Mouse (Mus musculus): Measurements from ENCODE around the gene Alg9. TPM values are rescaled to one million over a fixed set of nuclear protein-coding genes. Genes with fewer than 3 reads are reported as not detected.

The Alg9 gene
- polyA plus RNA-seq, 1 experiment from 2014 or later: 14.3 TPM

DNA sequence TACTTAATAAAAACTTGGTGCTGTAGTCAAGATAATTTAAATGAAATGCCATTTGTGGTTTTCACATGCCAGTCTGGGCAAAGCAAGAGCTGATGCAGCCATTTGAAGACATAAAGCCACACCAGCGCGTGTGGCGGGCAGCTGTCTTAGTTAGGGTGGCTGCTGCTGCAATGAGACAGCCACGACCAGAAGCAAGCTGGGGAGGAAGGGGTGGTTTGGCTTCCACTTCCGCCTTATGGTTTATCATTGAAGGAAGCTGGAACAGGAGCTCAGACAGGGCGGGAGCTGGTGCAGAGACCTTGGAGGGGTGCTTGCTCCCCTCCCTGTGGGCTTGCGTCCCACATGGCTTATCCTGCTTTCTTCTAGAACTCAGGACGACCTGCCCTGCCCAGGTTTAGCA is 91.0 kb downstream of the Alg9 start:
- Histone ChIP-seq H3K36me3 (replicated peaks) (peaks cover 98% of the 10 kb centered on the region), H3K4me2 (no peak overlapping the region), H3K4me3 (replicated peaks) (no peak overlapping the region), H3K9ac (no peak overlapping the region), H3K4me1 (replicated peaks) (peaks cover under 1% of the 10 kb centered on the region), H3K9me3 (replicated peaks) (no peaks in the 10 kb centered on the region), H3K27ac (replicated peaks) (no peak overlapping the region), H3K27me3 (no peaks in the 10 kb centered on the region)
- 59% methylated on average over 8 of the region's 8 CpGs for WGBS (ENCODE audit: insufficient replicate concordance)
- ATAC-seq (ENCODE audit: insufficient read depth): no peak; the same call in 1 of the 2 replicates

DNA sequence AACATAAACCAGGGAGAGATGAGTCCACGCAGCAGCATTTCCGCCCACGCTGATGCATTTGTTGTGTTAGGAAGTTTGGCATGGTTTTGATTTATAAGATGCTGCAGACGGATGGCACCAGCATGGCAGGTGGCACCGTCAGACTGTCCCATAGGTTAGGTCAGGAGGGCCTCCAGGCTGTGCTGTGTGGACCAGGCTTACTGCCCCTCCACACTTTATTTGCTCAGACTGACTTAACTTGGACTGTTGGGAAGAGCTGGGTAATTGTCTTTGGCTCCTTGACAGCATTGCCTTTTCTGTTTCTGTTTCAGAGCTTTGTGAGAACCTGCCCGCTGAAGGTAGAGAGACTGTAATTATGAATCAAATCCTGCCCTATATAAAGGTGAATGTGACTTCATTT is 92.2 kb downstream of the Alg9 start:
- Histone ChIP-seq H3K4me1 (replicated peaks) (no peaks in the 10 kb centered on the region; the same call in 1 of the 2 replicates), H3K27ac (replicated peaks) (no peak overlapping the region), H3K4me2 (no peak overlapping the region), H3K27me3 (no peaks in the 10 kb centered on the region), H3K9me3 (replicated peaks) (no peaks in the 10 kb centered on the region), H3K4me3 (replicated peaks) (no peak overlapping the region), H3K36me3 (replicated peaks) (peaks cover 91% of the 10 kb centered on the region), H3K9ac (no peak overlapping the region)
- ATAC-seq (ENCODE audit: insufficient read depth): no peak
- whole genome bisulfite sequencing (ENCODE audit: insufficient replicate concordance): 94% methylated on average over 6 of the region's 6 CpGs

DNA sequence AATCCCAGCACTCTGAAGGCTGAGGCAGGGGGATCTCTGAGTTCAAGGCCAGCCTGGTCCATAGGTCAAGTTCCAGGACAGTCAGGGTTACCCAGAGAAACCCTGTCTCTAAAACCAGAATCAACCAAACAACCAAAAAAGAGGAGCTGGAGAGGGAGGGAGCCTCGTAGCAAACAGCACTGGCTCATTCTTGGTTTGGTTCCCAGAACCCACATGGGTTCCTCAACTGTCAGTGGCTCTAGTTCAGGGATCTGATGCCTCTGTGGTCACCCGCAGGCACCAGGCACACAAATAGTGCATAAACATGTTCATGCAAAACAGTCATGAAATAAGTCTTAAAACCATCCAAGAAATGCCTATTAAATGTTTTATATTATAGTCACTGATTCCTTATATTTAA is 93.4 kb downstream of the Alg9 start:
- H3K36me3 ChIP-seq (replicated peaks): peaks cover 91% of the 10 kb centered on the region
- H3K27ac ChIP-seq (replicated peaks): no peak overlapping the region
- no peak overlapping the region for H3K4me3 ChIP-seq (replicated peaks)
- no peaks in the 10 kb centered on the region for H3K9me3 ChIP-seq (replicated peaks)
- H3K27me3 ChIP-seq: no peaks in the 10 kb centered on the region
- no peak overlapping the region for H3K4me2 ChIP-seq
- ATAC-seq (ENCODE audit: insufficient read depth): no peak
- no peak overlapping the region for H3K9ac ChIP-seq
- WGBS (ENCODE audit: insufficient replicate concordance): 83% methylated on average over 2 of the region's 2 CpGs
- H3K4me1 ChIP-seq (replicated peaks): no peaks in the 10 kb centered on the region; the same call in 1 of the 2 replicates

DNA sequence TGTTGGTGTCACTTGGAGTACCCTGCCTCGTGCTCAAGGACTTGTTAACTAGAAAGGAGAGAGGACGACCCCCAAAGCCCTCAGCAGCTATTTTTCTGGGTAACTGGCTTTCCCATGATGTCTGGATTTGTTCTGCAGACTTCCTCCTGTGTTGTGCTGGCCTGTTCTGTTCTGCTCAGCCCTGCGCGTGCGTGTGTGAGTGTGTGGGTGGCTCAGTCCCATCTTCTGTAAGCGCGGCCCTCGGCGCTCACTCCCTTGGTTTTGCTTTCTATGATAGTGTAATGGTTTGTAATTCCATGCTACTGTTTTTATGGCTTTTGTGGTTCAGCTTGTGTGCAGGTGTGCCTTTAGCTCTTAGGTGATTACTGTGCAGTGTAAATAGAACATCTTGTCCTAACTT is 98.4 kb downstream of the Alg9 start:
- no peaks in the 10 kb centered on the region for H3K27me3 ChIP-seq
- no peak overlapping the region for H3K9ac ChIP-seq
- H3K27ac ChIP-seq (replicated peaks): no peak overlapping the region
- WGBS (ENCODE audit: insufficient replicate concordance): 91% methylated on average over 9 of the region's 9 CpGs
- H3K4me2 ChIP-seq: no peak overlapping the region
- ATAC-seq (ENCODE audit: insufficient read depth): no peak
- H3K4me1 ChIP-seq (replicated peaks): no peaks in the 10 kb centered on the region
- no peaks in the 10 kb centered on the region for H3K9me3 ChIP-seq (replicated peaks)
- peaks cover 91% of the 10 kb centered on the region for H3K36me3 ChIP-seq (replicated peaks)
- H3K4me3 ChIP-seq (replicated peaks): no peak overlapping the region

DNA sequence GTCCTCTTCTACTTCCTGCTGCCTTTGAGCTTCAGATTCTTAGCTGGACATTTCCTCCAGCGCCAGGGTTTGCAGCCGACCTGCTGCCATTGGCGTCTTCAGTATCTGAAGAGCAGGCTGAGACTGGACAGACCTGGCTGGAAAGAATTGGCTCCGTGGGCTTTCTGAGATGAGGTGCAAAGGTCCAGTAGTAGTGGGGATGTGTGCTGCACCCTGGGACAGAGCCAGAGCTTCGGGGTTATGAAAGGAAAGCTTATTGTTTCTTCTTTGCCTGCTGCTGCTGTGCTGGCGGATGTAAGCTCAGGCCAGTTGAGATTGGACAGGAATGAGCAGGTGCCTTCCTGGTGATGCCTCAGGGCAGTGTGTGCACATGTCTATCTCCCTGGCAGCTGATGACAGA is 99.2 kb downstream of the Alg9 start:
- peaks cover 91% of the 10 kb centered on the region for H3K36me3 ChIP-seq (replicated peaks)
- H3K27me3 ChIP-seq: no peaks in the 10 kb centered on the region
- no peak overlapping the region for H3K4me2 ChIP-seq

DNA sequence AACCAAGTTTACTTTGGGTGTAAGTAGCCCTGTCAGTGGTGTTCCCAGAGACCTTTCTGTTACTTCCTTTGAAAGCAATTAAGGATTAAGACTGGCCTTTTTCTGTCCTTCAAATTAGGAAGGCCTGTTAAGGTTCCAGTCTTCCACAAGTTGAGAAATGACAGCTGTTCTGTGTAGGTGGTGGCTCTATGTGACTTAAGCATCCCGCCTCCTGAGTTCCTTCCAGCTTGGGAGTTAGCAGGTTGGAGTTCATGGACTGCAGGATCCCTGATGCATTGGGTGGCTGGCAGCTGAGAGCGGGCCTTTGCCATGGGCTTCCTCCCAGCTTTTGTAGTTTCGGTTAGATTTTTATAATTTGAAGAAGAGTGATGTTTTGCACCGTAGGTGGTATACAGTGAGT is 100.7 kb downstream of the Alg9 start:
- ATAC-seq (ENCODE audit: insufficient read depth): no peak
- Histone ChIP-seq H3K9me3 (replicated peaks) (no peaks in the 10 kb centered on the region), H3K4me2 (no peak overlapping the region), H3K4me1 (replicated peaks) (no peaks in the 10 kb centered on the region), H3K27me3 (no peaks in the 10 kb centered on the region), H3K9ac (no peak overlapping the region), H3K27ac (replicated peaks) (no peak overlapping the region), H3K4me3 (replicated peaks) (no peak overlapping the region), H3K36me3 (replicated peaks) (peaks cover 93% of the 10 kb centered on the region)
- 92% methylated on average over 4 of the region's 4 CpGs for WGBS (ENCODE audit: insufficient replicate concordance)

More for the DNA sequence above, 99.2 kb downstream of the Alg9 start:
- WGBS (ENCODE audit: insufficient replicate concordance): 87% methylated on average over 6 of the region's 6 CpGs
- Histone ChIP-seq H3K9ac (no peak overlapping the region), H3K4me3 (replicated peaks) (no peak overlapping the region), H3K9me3 (replicated peaks) (no peaks in the 10 kb centered on the region), H3K27ac (replicated peaks) (no peak overlapping the region), H3K4me1 (replicated peaks) (no peaks in the 10 kb centered on the region)
- no peak for ATAC-seq (ENCODE audit: insufficient read depth)

DNA sequence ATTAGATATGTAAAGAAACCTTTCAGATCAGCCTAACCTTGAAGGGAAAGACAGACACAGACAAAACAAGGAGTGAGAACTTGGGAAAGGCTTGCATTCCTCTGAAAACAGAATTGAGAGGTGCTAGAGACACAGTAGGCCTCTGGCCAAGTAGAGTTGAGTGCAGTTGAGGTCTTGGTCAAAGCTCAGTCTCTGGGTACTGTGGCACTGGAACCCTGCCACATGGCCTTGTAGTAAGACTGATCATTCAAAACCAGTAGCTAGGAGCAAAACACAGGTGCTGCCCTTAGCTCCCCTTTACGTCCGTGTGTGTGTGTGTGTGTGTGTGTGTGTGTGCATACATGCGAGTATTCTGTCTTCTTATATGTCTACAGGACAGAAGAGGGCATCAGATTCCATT is 101.5 kb downstream of the Alg9 start:
- H3K27ac ChIP-seq (replicated peaks): no peak overlapping the region
- H3K4me2 ChIP-seq: no peak overlapping the region
- no peaks in the 10 kb centered on the region for H3K4me1 ChIP-seq (replicated peaks)
- no peak for ATAC-seq (ENCODE audit: insufficient read depth)
- no peaks in the 10 kb centered on the region for H3K27me3 ChIP-seq
- peaks cover 93% of the 10 kb centered on the region for H3K36me3 ChIP-seq (replicated peaks)
- no peaks in the 10 kb centered on the region for H3K9me3 ChIP-seq (replicated peaks)
- no peak overlapping the region for H3K9ac ChIP-seq
- no peak overlapping the region for H3K4me3 ChIP-seq (replicated peaks)
- WGBS (ENCODE audit: insufficient replicate concordance): 87% methylated on average over 3 of the region's 3 CpGs

DNA sequence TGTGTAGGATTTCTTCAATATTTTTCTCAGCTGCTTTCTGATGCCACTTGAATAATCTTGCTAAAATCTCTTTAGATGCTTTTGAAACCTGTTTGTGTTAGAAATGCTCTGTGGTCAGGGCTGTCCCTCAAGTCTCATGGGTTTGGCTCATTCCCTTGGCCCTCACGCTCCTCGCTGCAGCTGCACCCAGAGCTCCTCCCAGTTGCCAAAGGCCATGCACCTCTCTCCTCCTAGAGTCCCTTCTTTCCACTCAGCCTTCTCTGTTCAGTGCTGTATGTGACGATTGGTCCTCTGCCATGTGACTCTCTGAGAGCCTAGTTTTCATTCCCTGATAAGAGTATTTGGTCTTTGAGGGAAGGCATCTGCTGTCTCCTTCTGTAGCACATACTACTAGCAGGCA is 102.6 kb downstream of the Alg9 start:
- WGBS (ENCODE audit: insufficient replicate concordance): 73% methylated on average over 3 of the region's 3 CpGs
- no peak overlapping the region for H3K27ac ChIP-seq (replicated peaks)
- H3K9me3 ChIP-seq (replicated peaks): no peaks in the 10 kb centered on the region
- ATAC-seq (ENCODE audit: insufficient read depth): no peak
- H3K4me3 ChIP-seq (replicated peaks): no peak overlapping the region
- H3K4me2 ChIP-seq: no peak overlapping the region
- no peaks in the 10 kb centered on the region for H3K4me1 ChIP-seq (replicated peaks)
- no peak overlapping the region for H3K9ac ChIP-seq
- no peaks in the 10 kb centered on the region for H3K27me3 ChIP-seq
- peaks cover 100% of the 10 kb centered on the region for H3K36me3 ChIP-seq (replicated peaks)

DNA sequence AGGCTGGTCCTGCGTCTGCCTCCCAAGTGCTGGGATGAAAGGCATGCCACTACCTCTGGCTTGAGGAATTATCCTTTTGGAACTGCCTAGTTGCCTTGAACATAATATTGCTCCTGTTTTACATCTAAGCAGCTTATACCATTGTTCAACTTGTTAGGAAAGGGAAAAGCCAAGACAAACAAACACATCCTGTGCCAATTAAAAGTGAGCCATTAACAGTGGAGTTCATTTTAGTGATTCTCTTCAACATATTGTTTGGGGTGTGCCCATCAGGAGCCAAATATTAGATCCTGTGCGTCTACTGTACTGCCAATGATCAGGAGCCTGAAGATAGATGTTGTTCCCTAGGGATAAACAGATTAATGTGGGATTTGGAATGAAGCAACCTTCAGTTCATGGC is 107.4 kb downstream of the Alg9 start:
- H3K4me2 ChIP-seq: no peak overlapping the region
- no peak overlapping the region for H3K27ac ChIP-seq (replicated peaks)
- no peak overlapping the region for H3K4me3 ChIP-seq (replicated peaks)
- no peaks in the 10 kb centered on the region for H3K27me3 ChIP-seq
- H3K9me3 ChIP-seq (replicated peaks): no peaks in the 10 kb centered on the region
- H3K36me3 ChIP-seq (replicated peaks): peaks cover 97% of the 10 kb centered on the region
- H3K9ac ChIP-seq: no peak overlapping the region
- ATAC-seq (ENCODE audit: insufficient read depth): no peak
- H3K4me1 ChIP-seq (replicated peaks): no peaks in the 10 kb centered on the region
- 90% methylated on average over 2 of the region's 2 CpGs for WGBS (ENCODE audit: insufficient replicate concordance)

DNA sequence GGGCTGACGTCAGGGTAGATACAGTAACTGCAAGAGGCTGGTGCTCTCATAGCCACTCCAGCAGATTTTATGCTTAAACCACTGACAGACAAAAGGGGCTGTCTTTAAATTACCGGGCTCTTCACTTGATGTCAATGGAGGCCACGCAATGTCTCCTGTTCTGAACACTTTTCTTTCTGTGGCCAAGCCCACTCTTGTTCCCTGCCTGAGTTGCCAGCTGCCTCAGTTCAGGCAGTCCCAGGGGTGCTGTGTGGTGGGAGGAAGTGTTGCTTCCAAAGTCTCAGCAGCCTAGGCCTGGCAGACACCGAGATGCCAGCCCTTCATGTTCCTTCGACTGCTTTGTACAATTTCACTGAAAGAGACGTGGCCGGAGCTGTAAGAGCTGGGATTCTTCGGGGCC is 109.3 kb downstream of the Alg9 start:
- Histone ChIP-seq H3K27ac (replicated peaks) (no peak overlapping the region), H3K36me3 (replicated peaks) (peaks cover 96% of the 10 kb centered on the region), H3K9me3 (replicated peaks) (no peaks in the 10 kb centered on the region), H3K27me3 (no peaks in the 10 kb centered on the region), H3K4me3 (replicated peaks) (no peak overlapping the region), H3K9ac (no peak overlapping the region), H3K4me1 (replicated peaks) (no peaks in the 10 kb centered on the region; the same call in 1 of the 2 replicates), H3K4me2 (no peak overlapping the region)
- ATAC-seq (ENCODE audit: insufficient read depth): no peak
- 81% methylated on average over 8 of the region's 8 CpGs for WGBS (ENCODE audit: insufficient replicate concordance)

DNA sequence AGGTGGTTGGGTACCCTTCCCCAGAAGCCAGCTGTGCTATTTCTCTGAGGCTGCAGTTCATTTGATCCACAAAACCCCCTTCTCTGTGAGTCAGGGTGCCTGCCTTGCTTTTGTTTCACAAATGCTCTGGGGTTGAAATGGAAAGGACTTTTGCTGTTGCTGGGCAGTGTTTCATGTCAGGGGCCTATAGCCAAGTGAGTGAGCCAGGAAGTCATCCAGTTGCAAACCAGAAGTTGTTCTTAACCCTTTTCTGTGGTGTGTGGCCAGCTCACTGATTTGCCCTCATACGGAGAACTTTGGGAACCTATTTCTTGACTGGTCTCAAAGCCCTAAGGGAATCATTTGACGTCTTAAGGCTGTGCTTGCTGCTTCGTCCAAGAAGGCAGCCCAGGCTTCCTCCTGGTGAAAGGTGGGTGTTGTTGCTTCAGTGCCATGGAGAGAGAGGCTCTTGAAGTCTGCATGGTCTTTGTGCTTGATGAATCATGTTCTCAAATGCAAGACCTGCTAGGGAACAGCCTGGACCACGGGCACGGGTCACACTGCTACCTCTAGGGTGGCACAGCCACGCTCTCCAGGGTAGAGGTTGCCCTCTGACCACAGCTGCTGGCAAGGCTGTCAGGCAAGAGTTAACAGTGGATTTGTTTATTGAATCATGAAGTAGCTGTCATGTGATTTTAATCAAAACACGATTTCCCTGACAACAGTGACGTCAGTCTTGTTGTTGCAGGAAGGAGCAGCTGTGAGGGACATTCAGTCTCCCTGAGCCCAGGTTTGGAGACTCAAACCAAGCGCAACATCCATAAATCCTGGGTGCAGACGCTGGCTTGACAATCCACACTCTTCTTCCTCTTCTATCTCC is 110.2 kb downstream of the Alg9 start:
- peak overlapping the region; percentile 6; the same call in 1 of the 2 replicates for H3K27ac ChIP-seq (replicated peaks)
- ATAC-seq (ENCODE audit: insufficient read depth): no peak

More for the DNA sequence above, 110.2 kb downstream of the Alg9 start:
- Histone ChIP-seq H3K4me2 (no peak overlapping the region), H3K4me3 (replicated peaks) (no peak overlapping the region), H3K27me3 (no peaks in the 10 kb centered on the region), H3K9ac (no peak overlapping the region), H3K36me3 (replicated peaks) (peaks cover 92% of the 10 kb centered on the region), H3K9me3 (replicated peaks) (no peaks in the 10 kb centered on the region), H3K4me1 (replicated peaks) (no peaks in the 10 kb centered on the region; the same call in 1 of the 2 replicates)
- 74% methylated on average over 10 of the region's 10 CpGs for WGBS (ENCODE audit: insufficient replicate concordance)

Data from liver, embryonic 15.5 days (tissue).